Mouse (Mus musculus) intestine, postnatal 0 days (tissue): ENCODE results near the gene Ccsap. TPM values are rescaled to one million over a fixed set of nuclear protein-coding genes. Genes with fewer than 3 reads are reported as not detected.

Experiments
- ATAC-seq: fragments of 200-750 bp; cut with Nextera tagmentation; 2 replicates; pipeline ENCODE4 v1.8.0; 2017; ENCODE audit warnings: mild to moderate bottlenecking, moderate TSS enrichment, moderate library complexity
- H3K27ac ChIP-seq: fragments of 300-500 bp; sonication (generic); 2 replicates; pipeline ENCODE4 v1.5.1; 2014; ENCODE audit warnings: mild to moderate bottlenecking, low read depth, low read length, moderate library complexity
- H3K27me3 ChIP-seq: fragments of 300-500 bp; sonication (generic); replicated peaks from 2 replicates; pipeline ENCODE4 v1.6.1; 2014; ENCODE audit warnings: low read length, mixed read lengths; ENCODE audit not compliant: control insufficient read depth, insufficient read depth
- H3K36me3 ChIP-seq: fragments of 300-500 bp; sonication (generic); 2 replicates; pipeline ENCODE4 v1.6.1; 2014; ENCODE audit warnings: mild to moderate bottlenecking, moderate library complexity; ENCODE audit not compliant: control insufficient read depth, insufficient read depth
- H3K4me1 ChIP-seq: fragments of 300-500 bp; sonication (generic); replicated peaks from 2 replicates; pipeline ENCODE4 v1.6.1; 2014; ENCODE audit warnings: antibody characterized with exemption, low read length, mixed read lengths; ENCODE audit not compliant: control insufficient read depth, insufficient read depth
- H3K4me2 ChIP-seq: fragments of 300-500 bp; sonication (generic); replicated peaks from 2 replicates; pipeline ENCODE4 v1.6.1; 2014; ENCODE audit warnings: low read depth, mild to moderate bottlenecking, moderate library complexity
- H3K4me3 ChIP-seq: fragments of 300-500 bp; sonication (generic); 2 replicates; pipeline ENCODE4 v1.5.1; 2014; ENCODE audit warnings: low read depth, low read length
- H3K9ac ChIP-seq: fragments of 300-500 bp; sonication (generic); 2 replicates; pipeline ENCODE4 v1.6.1; 2014; ENCODE audit warnings: mild to moderate bottlenecking, low read depth, low read length
- H3K9me3 ChIP-seq: fragments of 300-500 bp; sonication (generic); 2 replicates; pipeline ENCODE4 v1.6.1; 2016; ENCODE audit warnings: mixed run types; ENCODE audit not compliant: control insufficient read depth
- CTCF ChIP-seq: sonication (generic); IDR thresholded peaks from 2 replicates; pipeline ENCODE4 v1.5.1; 2016; ENCODE audit warnings: low read depth, mild to moderate bottlenecking, control low read depth, antibody characterized with exemption, moderate library complexity
- WGBS: fragments of 180-500 bp; shearing (Covaris S2); extraction: QIAGEN DNeasy Blood & Tissue Kit; methylation state at CpG from one replicate; pipeline ENCODE4 v1.1.7; 2014; 5-methylcytosine and 5-hydroxymethylcytosine counted together
- polyA plus RNA-seq: library from polyadenylated mRNA; unstranded; fragments of >200 nt; fragmentation: Nextera tagmentation; extraction: Ambion mirVana; gene quantifications from 2 replicates; pipeline ENCODE4 v1.2.1, GENCODE M21; 2015

Ccsap gene
- polyA plus RNA-seq, 1 experiment from 2014 or later: 1.8 TPM

DNA sequence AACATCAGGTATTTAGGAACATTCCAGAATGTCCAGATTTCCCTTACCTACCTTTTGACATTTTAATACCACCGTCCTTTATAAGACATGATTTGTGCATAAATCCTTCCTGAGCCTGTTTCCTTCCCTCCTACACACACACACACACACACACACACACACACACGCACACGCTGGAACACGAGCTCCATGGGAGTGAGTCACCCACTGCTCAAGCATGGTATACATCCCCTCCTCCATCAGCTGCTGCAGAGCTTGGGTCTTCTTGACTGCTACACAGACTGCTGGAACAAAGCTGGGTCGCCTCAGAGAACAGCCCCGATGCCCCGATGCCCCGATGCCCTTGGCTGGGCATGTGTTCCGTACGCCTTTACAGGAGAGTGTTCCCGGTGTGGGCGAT lies 13.5 kb downstream of the Ccsap start:
- Histone ChIP-seq H3K4me1 (peaks cover 7% of the 10 kb centered on the region; the same call in 1 of the 2 replicates), H3K4me2 (no peak overlapping the region), H3K27me3 (no peaks in the 10 kb centered on the region), H3K9me3 (no peaks in the 10 kb centered on the region), H3K27ac (no peak overlapping the region), H3K9ac (no peak overlapping the region), H3K4me3 (no peak overlapping the region), H3K36me3 (no peaks in the 10 kb centered on the region)
- no peak for TF ChIP-seq CTCF
- 90% methylated on average over 12 of the region's 12 CpGs for WGBS
- ATAC-seq: no peak

DNA sequence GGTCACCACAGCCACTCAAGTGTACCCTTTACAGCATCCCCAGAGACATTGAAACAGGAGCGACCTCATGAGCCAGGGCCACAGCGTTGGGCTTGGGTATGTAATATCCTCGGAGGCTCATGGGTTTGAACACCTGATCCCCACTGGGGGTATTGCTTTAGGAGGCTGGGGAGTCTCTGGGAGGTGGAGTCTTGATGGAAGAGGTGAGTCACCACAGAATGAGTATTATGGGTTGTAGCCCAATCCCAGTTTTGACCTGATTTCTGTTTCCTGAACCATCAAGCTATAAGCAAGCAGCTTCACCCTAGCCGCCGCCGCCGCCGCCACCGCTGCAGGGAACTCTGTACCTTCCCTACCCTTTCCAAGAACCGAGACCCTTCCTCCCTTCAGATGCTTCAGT lies 14.0 kb downstream of the Ccsap start:
- H3K9ac ChIP-seq: no peak overlapping the region
- TF ChIP-seq CTCF: no peak

DNA sequence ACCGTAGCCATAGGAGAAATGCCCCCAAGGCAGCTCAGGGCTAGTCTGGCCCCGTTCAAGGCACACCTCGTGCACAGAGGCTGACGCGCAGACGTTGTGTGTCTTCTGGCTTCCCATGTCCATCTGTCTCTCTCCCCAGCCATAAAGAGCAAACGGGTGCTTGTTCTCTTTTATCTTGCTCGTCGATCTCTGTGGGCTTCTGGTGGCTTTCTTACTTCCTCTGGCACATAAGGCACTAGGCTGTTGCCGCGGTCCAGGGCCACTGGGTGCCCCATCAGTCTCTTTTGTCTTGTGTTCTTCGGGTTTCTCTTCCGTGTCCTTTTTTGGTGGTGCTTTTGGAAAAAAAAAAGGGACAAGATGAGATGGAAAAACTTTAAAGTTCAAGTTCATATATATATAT lies 14.9 kb downstream of the Ccsap start:
- H3K4me3 ChIP-seq: no peak overlapping the region
- H3K9me3 ChIP-seq: no peaks in the 10 kb centered on the region
- no peak for TF ChIP-seq CTCF
- no peaks in the 10 kb centered on the region for H3K36me3 ChIP-seq
- no peak overlapping the region for H3K9ac ChIP-seq
- no peaks in the 10 kb centered on the region for H3K27me3 ChIP-seq
- 92% methylated on average over 13 of the region's 13 CpGs for WGBS
- H3K4me1 ChIP-seq: peaks cover 7% of the 10 kb centered on the region; the same call in 1 of the 2 replicates
- ATAC-seq: no peak
- no peak overlapping the region for H3K27ac ChIP-seq
- no peak overlapping the region for H3K4me2 ChIP-seq

More for the DNA sequence above, 14.0 kb downstream of the Ccsap start:
- no peak overlapping the region for H3K4me3 ChIP-seq
- no peak; the same call in 1 of the 2 replicates for ATAC-seq
- no peak overlapping the region for H3K27ac ChIP-seq
- H3K36me3 ChIP-seq: no peaks in the 10 kb centered on the region
- no peak overlapping the region for H3K4me2 ChIP-seq
- H3K4me1 ChIP-seq: peaks cover 7% of the 10 kb centered on the region; the same call in 1 of the 2 replicates
- H3K27me3 ChIP-seq: no peaks in the 10 kb centered on the region
- WGBS: 93% methylated on average over 10 of the region's 10 CpGs
- no peaks in the 10 kb centered on the region for H3K9me3 ChIP-seq

DNA sequence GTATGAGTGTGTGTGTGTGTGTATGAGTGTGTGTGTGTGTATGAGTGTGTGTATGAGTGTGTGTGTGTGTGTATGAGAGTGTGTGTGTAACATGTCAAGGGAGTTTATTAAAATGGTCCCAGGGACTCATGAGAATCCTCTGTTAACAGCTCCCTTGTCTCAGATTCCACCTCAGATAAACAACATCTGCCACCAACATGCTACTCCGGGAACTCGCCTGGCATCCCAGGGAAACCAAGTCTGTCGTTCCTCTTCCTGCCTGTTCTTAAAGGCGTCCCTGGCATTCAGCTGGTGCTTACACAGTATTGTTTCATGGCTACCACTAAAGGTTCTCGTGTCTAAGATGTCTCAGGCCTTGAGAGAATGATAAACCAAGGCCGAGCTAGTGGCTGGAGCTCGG lies 15.7 kb downstream of the Ccsap start:
- Histone ChIP-seq H3K9ac (no peak overlapping the region), H3K36me3 (no peaks in the 10 kb centered on the region), H3K9me3 (no peaks in the 10 kb centered on the region), H3K27ac (no peak overlapping the region), H3K4me1 (peaks cover 7% of the 10 kb centered on the region; the same call in 1 of the 2 replicates), H3K4me2 (no peak overlapping the region), H3K4me3 (no peak overlapping the region), H3K27me3 (no peaks in the 10 kb centered on the region)
- 81% methylated on average over 7 of the region's 7 CpGs for WGBS
- ATAC-seq: no peak
- TF ChIP-seq CTCF: no peak

DNA sequence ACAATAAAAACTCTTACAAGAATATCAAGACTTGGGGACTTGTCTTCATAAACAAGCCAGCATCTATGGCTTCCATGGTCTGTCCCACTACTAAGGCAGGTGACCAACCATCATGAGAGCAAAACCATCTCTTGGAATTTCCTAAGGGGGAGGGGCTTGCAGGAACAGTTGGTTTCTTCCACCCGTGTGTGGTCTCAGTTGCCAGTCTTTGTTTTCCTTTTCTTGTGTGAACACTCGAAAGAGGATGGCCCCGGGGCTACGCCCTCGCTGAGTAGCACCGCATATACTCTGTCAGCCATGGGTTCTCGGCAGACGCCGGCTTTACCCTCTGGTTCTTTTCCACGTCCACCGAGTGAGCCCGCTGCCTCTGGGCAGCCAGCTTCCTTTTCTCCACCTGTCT lies 17.9 kb downstream of the Ccsap start:
- Histone ChIP-seq H3K27ac (no peak overlapping the region), H3K9me3 (no peaks in the 10 kb centered on the region), H3K4me2 (no peak overlapping the region), H3K9ac (no peak overlapping the region), H3K4me1 (no peaks in the 10 kb centered on the region), H3K36me3 (peaks cover 7% of the 10 kb centered on the region; the same call in 1 of the 2 replicates), H3K27me3 (no peaks in the 10 kb centered on the region), H3K4me3 (no peak overlapping the region)
- TF ChIP-seq CTCF: no peak
- ATAC-seq: no peak
- WGBS: 90% methylated on average over 12 of the region's 12 CpGs

DNA sequence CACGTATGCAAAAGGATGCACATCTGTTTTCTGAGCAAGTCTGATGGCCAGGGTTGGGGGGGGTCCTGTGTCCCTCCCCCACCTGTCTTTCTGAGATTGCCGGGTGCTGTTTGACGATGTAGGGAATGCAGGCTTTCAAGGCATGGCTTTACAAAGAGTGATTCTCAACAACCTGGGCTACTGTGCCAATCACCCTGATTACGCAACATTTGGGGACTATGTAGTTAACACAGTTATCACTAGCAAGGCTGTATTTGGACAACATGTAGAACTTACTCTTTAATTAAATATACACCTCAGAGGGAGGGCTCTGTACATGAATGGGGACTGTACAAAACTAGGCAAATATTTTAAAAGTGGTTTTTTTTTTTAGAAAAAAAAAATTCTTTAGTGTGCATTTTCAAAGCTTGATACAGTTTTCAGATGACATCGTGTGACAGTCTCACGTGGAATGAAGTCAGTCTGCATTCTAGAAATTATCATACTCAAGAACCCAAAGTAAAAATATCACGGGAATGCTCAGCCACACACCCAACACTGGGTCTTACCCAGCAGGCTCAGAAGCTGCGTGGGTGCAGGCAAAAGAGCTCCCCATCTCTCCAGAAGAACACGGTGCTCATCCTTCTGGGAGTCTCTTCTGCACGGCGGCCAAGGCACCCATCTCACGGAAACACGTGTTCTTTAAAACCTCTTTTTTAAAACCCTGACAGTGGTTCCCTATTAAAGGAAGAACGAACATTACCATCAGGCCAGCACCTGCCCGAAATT lies 19.2 kb downstream of the Ccsap start:
- no peaks in the 10 kb centered on the region for H3K9me3 ChIP-seq
- H3K9ac ChIP-seq: no peak overlapping the region
- no peak for TF ChIP-seq CTCF
- no peak for ATAC-seq
- H3K27ac ChIP-seq: no peak overlapping the region
- H3K4me3 ChIP-seq: no peak overlapping the region
- 88% methylated on average over 15 of the region's 15 CpGs for WGBS
- no peak overlapping the region for H3K4me2 ChIP-seq
- H3K36me3 ChIP-seq: peaks cover 13% of the 10 kb centered on the region
- no peaks in the 10 kb centered on the region for H3K27me3 ChIP-seq
- H3K4me1 ChIP-seq: no peaks in the 10 kb centered on the region
